Mouse (Mus musculus) bone marrow macrophage, adult 2 months (primary cell): ENCODE results near the gene Spag8. TPM values are rescaled to one million over a fixed set of nuclear protein-coding genes. Genes with fewer than 3 reads are reported as not detected.

Source experiments
- H3K27ac ChIP-seq: 2 replicates; pipeline ENCODE4 v1.5.1; 2012; ENCODE audit warnings: low read depth, low read length; ENCODE audit not compliant: insufficient read depth
- H3K4me1 ChIP-seq: 2 replicates; pipeline ENCODE4 v1.6.1; 2012; ENCODE audit warnings: low read length; ENCODE audit not compliant: control insufficient read depth, insufficient read depth
- H3K4me3 ChIP-seq: 2 replicates; pipeline ENCODE4 v1.5.1; 2012; ENCODE audit warnings: mild to moderate bottlenecking, low read length, moderate library complexity; ENCODE audit not compliant: insufficient read depth
- CTCF ChIP-seq: IDR thresholded peaks from 2 replicates; pipeline ENCODE4 v1.5.1; 2012; ENCODE audit warnings: low read depth, mild to moderate bottlenecking, low read length, moderate library complexity
- POLR2A ChIP-seq: IDR thresholded peaks from 2 replicates; pipeline ENCODE4 v1.6.1; 2012; ENCODE audit warnings: mild to moderate bottlenecking, low read depth, low read length, borderline replicate concordance
- polyA plus RNA-seq: library from polyadenylated mRNA; stranded (reverse); fragments of >200 nt; gene quantifications from 2 replicates; pipeline ENCODE4 v1.2.4, GENCODE M21; 2012; ENCODE audit not compliant: missing spikeins, insufficient read depth, insufficient read length

Spag8 gene
- polyA plus RNA-seq, 1 experiment, result not detected

DNA sequence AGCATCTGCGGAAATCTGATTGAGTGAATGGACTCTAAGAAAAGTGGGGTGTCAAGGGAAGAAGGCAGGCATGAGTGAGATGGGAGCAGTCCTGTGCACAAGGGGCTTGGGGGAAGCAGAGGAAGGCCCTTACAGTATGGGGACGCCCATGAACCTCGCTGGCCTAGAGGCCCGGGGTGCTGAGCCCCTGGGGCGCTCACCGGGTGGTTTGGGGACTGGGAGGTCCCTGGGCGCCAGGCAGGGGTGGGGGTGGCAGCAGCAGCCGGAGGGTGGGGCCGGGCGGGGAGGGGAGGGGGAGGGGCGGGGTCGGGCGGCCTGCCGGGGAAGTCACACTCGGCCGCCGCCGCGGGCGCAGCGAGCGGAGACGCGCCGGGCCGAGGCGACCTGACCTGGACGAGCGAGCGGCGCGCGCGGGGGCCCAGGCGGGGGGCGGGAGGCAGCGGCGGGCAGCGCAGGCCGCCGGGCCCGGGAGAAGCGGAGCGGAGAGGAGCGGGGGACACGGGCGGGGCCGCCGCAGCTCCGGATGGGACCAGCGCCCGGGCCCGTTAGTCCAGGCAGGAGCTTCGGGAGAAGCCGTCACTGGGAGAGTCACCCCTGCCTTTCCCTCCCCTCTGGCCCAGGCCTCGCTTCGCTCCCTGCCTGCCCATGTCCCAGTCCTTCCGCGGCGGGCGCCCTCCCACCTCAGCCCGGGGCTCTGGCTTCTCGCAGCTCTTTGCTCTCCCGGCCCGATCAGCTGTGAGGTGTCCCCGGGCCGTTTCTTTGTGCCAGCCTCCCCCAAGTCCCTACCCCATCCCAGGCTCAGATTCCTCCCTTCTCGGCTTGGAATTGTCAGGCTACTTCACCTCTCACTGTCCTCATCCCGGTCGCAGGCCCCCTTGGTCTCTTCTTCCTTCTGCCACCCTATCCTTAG lies 22.1 kb downstream of the Spag8 start, which contains the start of gene Npr2:
Npr2 (plus strand) TSS at position 890 of the 910 bp plus-strand sequence.
- no peaks in the 10 kb centered on the region for H3K4me1 ChIP-seq
- peak within 1 kb of the TSS; percentile 28; the same call in 1 of the 2 replicates for H3K4me3 ChIP-seq
- no peak for TF ChIP-seq POLR2A
- no peak for TF ChIP-seq CTCF
- no peak within 1 kb of the TSS for H3K27ac ChIP-seq

DNA sequence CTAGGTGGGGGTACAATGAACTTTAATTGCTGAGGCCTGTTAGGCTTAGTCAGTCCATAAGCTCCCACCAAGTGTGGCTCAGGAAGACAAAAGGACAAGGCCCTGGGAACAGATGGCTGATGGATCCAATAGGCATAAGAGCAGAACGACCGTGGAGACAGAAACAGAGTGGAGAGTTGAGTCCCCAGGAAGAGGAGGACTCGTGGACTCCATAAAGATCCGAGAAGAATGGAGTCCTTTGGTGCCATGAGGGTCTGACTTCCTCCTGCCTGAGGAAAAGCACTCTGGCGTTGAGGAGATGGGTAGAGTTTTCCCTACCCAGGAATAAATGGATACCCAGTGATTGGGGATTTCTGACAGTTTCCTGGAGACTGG lies 22.7 kb downstream of the Spag8 start:
- no peak overlapping the region for H3K27ac ChIP-seq
- no peaks in the 10 kb centered on the region for H3K4me1 ChIP-seq
- H3K4me3 ChIP-seq, result no peak overlapping the region
- TF ChIP-seq CTCF, result no peak
- no peak for TF ChIP-seq POLR2A

DNA sequence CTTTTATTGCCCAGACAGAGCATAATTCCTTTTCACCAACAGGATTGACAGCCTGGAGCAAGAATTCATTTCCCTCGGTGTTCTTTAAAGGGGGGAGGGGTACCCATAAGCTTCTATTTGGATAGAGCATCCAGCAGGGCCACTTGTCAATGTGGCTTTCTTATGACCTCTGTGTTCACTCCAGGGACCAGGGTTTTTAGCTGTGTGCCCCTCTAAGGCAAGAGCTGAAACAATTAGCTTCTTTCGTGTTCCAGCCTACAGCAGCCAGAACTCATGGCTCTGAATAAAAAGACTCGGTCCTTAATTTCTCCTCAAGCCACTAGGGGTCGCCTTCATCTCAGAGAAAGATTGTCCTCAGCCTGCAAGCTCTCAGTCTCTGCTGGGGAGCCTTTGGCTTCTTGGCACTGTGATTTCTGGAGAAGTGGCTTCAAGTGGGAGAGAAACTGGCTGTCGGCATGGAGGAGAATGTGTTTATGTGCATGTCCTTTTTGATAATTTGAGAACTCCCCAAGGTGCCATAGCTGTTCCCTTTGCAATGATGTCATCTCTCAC lies 23.3 kb downstream of the Spag8 start:
- H3K4me1 ChIP-seq, result no peaks in the 10 kb centered on the region
- TF ChIP-seq CTCF, result peak; percentile 67
- no peak for TF ChIP-seq POLR2A
- H3K4me3 ChIP-seq, result no peak overlapping the region
- H3K27ac ChIP-seq, result no peak overlapping the region

DNA sequence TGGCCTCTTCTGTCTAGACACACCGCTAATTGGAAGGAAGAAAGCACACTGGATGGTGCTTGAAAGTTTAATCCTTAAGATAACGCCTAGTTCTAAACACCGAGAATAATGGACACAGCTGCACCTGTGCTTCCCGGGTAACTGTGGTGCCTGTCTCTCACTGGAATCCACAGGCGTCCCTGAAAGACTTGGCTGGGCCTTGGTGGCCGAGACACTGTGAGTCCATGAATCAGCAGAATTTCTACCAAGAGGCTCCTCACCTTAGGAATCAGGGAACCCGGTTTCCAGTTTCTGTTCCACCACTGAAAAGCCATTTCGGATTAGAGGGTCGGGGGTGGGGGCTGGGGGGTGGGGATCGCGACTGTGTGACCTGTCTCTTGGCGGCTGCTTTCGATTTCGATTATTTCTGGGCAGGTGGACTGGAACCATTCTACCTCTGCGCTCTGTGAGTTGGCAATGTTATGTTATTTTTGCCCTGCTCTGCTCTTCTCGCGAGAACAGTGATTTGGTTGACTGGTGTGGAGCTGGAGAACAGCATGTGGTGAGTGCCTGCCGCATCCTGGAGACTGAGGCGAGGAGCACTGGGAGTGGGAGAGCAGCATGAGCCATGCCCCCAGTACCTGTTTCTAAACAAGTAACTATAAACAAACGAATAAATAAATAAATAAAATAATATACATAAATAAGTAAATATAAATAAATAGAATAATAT lies 24.1 kb downstream of the Spag8 start:
- TF ChIP-seq CTCF, result no peak
- TF ChIP-seq POLR2A, result no peak
- H3K4me1 ChIP-seq, result no peaks in the 10 kb centered on the region
- H3K27ac ChIP-seq, result no peak overlapping the region
- no peak overlapping the region for H3K4me3 ChIP-seq

DNA sequence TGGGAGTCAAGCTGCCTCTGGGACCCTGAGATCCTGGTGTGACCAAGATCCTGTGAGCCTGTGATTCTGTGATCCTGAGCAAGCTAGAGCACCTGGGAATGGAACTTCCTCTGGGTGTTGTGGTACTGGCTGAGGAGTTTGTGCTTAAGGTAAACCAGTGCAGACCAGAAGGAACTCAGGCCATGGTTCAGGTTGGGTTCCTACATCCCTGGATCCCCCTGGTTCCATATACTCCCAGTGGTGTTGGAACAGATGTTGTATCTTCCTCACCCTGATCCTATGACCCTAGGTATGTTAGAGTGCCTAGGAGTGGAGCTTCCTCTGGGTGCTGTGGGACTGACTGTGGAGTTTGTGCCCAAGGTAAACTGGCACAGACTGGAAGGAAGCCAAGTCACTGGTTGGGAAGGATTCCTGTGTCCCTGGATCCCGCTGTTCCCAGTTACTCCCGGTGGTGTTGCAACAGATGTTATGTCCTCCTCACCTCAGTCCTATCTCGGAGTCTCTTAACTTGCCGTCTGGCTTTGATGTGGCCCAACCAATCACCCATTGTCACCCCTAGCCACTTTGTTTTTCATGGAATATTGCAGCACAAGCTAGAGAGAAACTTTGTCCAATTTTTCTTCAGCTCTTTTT lies 33.1 kb downstream of the Spag8 start:
- Histone ChIP-seq H3K4me1 (no peaks in the 10 kb centered on the region), H3K27ac (no peak overlapping the region), H3K4me3 (no peak overlapping the region)
- TF ChIP-seq CTCF, result no peak
- no peak for TF ChIP-seq POLR2A

DNA sequence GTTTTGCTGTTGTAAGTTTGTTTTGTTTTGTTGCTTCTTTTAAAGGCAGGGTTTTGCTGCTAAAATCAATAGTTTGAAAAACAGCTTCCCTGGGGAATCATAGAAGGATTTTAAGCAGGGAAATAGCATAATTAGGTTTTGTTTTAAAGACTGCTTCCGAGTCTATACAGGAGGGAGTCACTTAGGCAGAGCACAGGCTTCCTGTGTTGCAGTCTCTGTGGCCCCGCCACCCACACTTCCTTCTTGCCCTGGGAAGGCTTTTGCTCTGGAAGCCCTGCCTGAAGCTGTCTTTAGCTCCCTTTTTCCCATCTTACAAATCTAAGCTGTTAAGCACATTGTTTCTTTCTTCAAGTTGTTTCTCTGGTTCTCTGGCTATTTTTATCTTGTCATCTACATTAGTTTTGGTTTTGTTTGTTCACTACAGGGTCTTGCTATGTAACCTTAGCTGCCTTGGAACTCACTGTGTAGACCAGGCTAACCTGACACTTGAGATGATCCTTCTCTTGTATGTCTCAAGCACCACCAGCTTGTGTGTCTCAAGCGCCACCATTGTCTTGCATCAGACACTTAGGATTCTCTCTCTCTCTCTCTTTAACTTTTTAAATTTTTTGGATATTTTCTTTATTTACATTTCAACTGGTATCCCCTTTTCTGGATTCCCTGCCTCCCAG lies 40.2 kb downstream of the Spag8 start:
- no peak overlapping the region for H3K4me3 ChIP-seq
- H3K27ac ChIP-seq, result no peak overlapping the region
- TF ChIP-seq POLR2A, result no peak
- no peak for TF ChIP-seq CTCF
- H3K4me1 ChIP-seq, result peaks cover 4% of the 10 kb centered on the region

DNA sequence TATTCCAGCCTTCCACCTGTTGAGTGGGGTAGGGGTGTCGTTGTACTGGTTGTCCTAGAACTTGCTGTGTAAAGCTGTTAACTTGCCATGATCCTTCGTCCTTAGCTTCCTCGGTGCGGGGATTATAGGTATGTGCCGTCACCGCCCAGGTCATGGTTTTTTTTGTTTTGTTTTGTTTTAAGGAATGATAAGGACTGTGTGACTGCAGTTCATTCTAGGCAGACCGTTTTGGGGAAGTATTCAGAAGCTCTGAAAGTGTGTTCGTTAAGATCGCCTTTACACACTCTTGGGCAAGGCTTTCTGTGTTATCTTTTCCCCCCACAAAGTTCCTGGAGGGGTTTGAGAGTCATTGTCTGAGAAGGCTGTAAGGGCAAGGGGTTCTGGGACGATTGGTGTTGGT lies 40.9 kb downstream of the Spag8 start:
- H3K27ac ChIP-seq, result no peak overlapping the region

DNA sequence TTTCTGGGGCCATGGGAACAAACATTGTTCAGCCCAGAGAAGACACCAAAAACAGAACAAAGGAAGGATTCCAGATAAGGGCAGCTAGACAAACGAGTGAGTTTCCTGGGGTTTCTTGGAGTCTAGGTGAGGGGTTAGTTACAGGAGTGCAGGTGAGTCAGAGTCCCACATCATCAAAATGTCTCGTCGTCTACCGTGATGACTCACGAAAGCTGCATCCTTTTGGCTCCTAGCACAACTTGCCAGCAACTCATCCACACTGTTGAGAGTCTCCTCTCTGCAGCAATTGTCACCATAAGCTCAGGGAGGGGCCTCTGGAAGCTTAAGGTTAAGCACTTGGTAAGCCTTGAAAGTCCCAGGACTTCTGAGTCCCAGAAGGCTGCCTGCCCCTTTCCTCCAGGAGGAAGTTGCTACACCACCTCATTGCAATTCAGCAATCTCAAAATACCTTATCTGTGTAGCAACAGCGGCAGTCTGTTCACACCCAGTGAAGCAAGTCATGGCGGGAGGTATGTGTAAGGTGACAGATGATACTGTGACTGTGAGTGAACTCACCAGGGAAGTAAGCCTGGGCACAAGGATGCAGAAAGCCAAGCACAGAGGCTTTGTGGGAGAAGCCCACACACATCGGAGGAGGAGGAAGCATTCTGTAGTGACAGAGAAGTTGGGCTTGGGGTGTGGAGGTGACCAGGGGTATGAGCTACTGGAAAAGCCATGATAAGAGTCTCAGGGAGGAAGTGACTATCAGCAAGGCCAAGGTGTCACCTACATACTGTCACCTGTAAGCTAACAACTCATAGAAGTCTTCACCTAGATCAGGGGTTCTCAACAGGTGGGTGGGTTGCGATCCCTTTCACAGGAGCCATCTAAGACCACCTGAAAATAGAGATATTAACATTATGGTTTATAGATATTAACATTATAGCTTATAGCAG lies 48.4 kb downstream of the Spag8 start:
- H3K27ac ChIP-seq, result no peak overlapping the region
- peaks cover 3% of the 10 kb centered on the region; the same call in 1 of the 2 replicates for H3K4me1 ChIP-seq
- H3K4me3 ChIP-seq, result no peak overlapping the region
- TF ChIP-seq POLR2A, result no peak
- no peak for TF ChIP-seq CTCF

More for the DNA sequence above, 40.9 kb downstream of the Spag8 start:
- H3K4me1 ChIP-seq, result peaks cover 4% of the 10 kb centered on the region
- H3K4me3 ChIP-seq, result no peak overlapping the region
- TF ChIP-seq CTCF, result no peak
- TF ChIP-seq POLR2A, result no peak
